Mouse (Mus musculus): ENCODE results near the gene Gm14322. TPM values are rescaled to one million over a fixed set of nuclear protein-coding genes. Genes with fewer than 3 reads are reported as not detected.

Gm14322 gene
- 2.4 TPM for total RNA-seq (2023)

GRCm38 (mm10) chr2:177758941-177759558 is at the start of gene Gm14322:
Gene Gm14322 (plus strand): TSS chr2:177759288.

Other genes starting within 250 kb of the Gm14322 start
- gene Gm14406, start 181.1 kb upstream of the Gm14322 start, total RNA-seq (2023) = not detected
- gene Gm14325, start 81.0 kb downstream of the Gm14322 start, total RNA-seq (2023) = 3.9 TPM
- 0.40 TPM for gene Gm14327, start 137.8 kb downstream of the Gm14322 start, total RNA-seq (2023)
- not detected for gene Zfp972, start 166.3 kb downstream of the Gm14322 start, total RNA-seq (2023)
- 8.2 TPM for gene Gm14326, start 198.0 kb downstream of the Gm14322 start, total RNA-seq (2023)

Measured in CD8-positive naive resting alpha-beta T cell, adult 57 days (primary cell).